ENCODE assay signal across 11 mouse cellular contexts in the genomic region with DNA sequence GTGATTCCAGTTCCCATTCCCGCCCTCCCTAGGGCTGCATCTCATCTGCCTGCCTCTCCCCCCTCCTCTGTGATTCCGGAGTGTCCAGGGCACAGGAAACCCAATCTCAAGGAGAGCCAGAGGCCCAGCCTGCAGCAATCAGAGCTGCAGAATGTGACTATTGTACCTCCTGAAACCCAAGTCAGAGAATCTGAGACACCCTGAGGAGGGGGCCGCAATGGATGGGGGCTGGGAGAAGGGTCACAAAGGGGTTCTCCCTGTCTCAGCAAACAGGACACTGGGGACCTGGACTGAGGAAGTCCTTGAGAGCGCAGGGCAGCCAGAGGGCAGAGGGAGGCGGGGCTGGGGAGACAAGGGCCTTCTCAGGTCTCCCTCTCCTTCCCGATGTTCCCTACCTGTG. TPM values are rescaled to one million over a fixed set of nuclear protein-coding genes. Genes with fewer than 3 reads are reported as not detected.
DNase-seq lines count a peak whose midpoint lies in the region; ATAC-seq and TF ChIP-seq lines count a peak whose summit lies in the region.
"Had no signal": no experiment of that assay in that cellular context is flagged by ENCODE, and none has a peak within 500 bp of the region (broad histone marks: within the 10 kb centered on the region; RNA-seq: fewer than 3 reads in every experiment).

No protein-coding gene starts in this region.

- H3K4me2 ChIP-seq in heart, embryonic 14.5 days (ENCODE audit: low read length) = 0 out of 2 replicates have a peak overlapping the region, but pooled peaks have one; percentile 9
- no peak overlapping the region for H3K4me2 ChIP-seq in neural tube, embryonic 13.5 days
- H3K4me2 ChIP-seq in stomach, postnatal 0 days (replicated peaks; ENCODE audit: low read depth) = no peak overlapping the region

- 48% methylated on average over 6 of the region's 6 CpGs for WGBS in heart, embryonic 14.5 days
- 49% methylated on average over 6 of the region's 6 CpGs for WGBS in neural tube, embryonic 13.5 days
- 53% methylated on average over 6 of the region's 6 CpGs for WGBS in limb, embryonic 10.5 days
- 52% methylated on average over 6 of the region's 6 CpGs for WGBS in stomach, postnatal 0 days

- DNase-seq in heart, postnatal 25 days (ENCODE audit: low spot score) = no peak
- DNase-seq in neural tube, embryonic 10.5 days (ENCODE audit: extremely low spot score, low spot score) = no peak
- no peak for DNase-seq in limb, embryonic 10.5 days (ENCODE audit: low spot score)
- peak; percentile 56 for DNase-seq in stomach, postnatal 0 days (ENCODE audit: low spot score)
- DNase-seq in left cerebral cortex, postnatal 10 days (ENCODE audit: extremely low spot score in 1 of 2, low spot score in 2 of 2) = no peak
- DNase-seq in layer of hippocampus, postnatal 14 days (ENCODE audit: low spot score in 2 of 2) = no peak
- DNase-seq: adrenal gland, postnatal 25 days; thymus, postnatal 25 days had no signal

- TF ChIP-seq EP300 in stomach, postnatal 0 days (optimal IDR thresholded peaks at IDR 0.05) = no peak

- no peak for ATAC-seq in heart, embryonic 14.5 days (ENCODE audit: insufficient number of reproducible peaks, insufficient read depth, low FRiP score, low read depth)
- ATAC-seq in neural tube, embryonic 13.5 days (ENCODE audit: low read depth) = no peak
- ATAC-seq in stomach, postnatal 0 days (ENCODE audit: low FRiP score, low TSS enrichment) = no peak

- peaks cover 58 to 69% of the 10 kb centered on the region in 2 experiments for H3K4me1 ChIP-seq in heart, embryonic 14.5 days (ENCODE audit: control insufficient read depth in 2 of 2, insufficient read depth in 2 of 2, low read length in 2 of 2)
- peaks cover 97% of the 10 kb centered on the region for H3K4me1 ChIP-seq in neural tube, embryonic 13.5 days (replicated peaks)
- H3K4me1 ChIP-seq in limb, embryonic 10.5 days = peaks cover 65% of the 10 kb centered on the region
- H3K4me1 ChIP-seq in stomach, postnatal 0 days (replicated peaks; ENCODE audit: control insufficient read depth, insufficient read depth) = peaks cover 30% of the 10 kb centered on the region

- no peak overlapping the region for H3K4me3 ChIP-seq in heart, embryonic 14.5 days (ENCODE audit: control insufficient read depth in 1 of 2, insufficient read depth in 1 of 2, low read depth in 1 of 2, low read length in 2 of 2)
- no peak overlapping the region for H3K4me3 ChIP-seq in neural tube, embryonic 13.5 days
- no peak overlapping the region for H3K4me3 ChIP-seq in limb, embryonic 10.5 days
- no peak overlapping the region for H3K4me3 ChIP-seq in stomach, postnatal 0 days (ENCODE audit: low read depth, low read length)

- H3K27ac ChIP-seq in heart, embryonic 14.5 days (replicated peaks in 1 of 2; ENCODE audit: control insufficient read depth in 1 of 2, insufficient read depth in 1 of 2, low read depth in 2 of 2, low read length in 2 of 2) = peak overlapping the region; percentile 26 to 82
- peak overlapping the region; percentile 90 for H3K27ac ChIP-seq in neural tube, embryonic 13.5 days (replicated peaks)
- peak overlapping the region; percentile 46; the same call in 1 of the 2 replicates for H3K27ac ChIP-seq in limb, embryonic 10.5 days
- H3K27ac ChIP-seq in stomach, postnatal 0 days (replicated peaks) = peak overlapping the region; percentile 88

- peak overlapping the region; percentile 31; the same call in 1 of the 2 replicates for H3K9ac ChIP-seq in heart, embryonic 14.5 days (ENCODE audit: low read length)
- H3K9ac ChIP-seq in neural tube, embryonic 13.5 days = 0 out of 2 replicates have a peak overlapping the region, but pooled peaks have one; percentile 31
- H3K9ac ChIP-seq in stomach, postnatal 0 days (ENCODE audit: low read length) = peak overlapping the region; percentile 27; the same call in 1 of the 2 replicates

- no peaks in the 10 kb centered on the region for H3K9me3 ChIP-seq in heart, embryonic 14.5 days (ENCODE audit: control insufficient read depth, low read length)
- no peaks in the 10 kb centered on the region for H3K9me3 ChIP-seq in neural tube, embryonic 13.5 days
- no peaks in the 10 kb centered on the region for H3K9me3 ChIP-seq in limb, embryonic 10.5 days (replicated peaks)
- H3K9me3 ChIP-seq in stomach, postnatal 0 days (ENCODE audit: control insufficient read depth, low read length) = no peaks in the 10 kb centered on the region

- no peak for TF ChIP-seq CTCF in stomach, postnatal 0 days (IDR thresholded peaks at IDR 0.05; ENCODE audit: low read depth)

- intact Hi-C loops in heart, postnatal 25 days (cut with DNase I) = no loop called here
- intact Hi-C loops in left cerebral cortex, postnatal 10 days (cut with DNase I) = no loop called here

- H3K27me3 ChIP-seq in heart, embryonic 14.5 days (ENCODE audit: control insufficient read depth, insufficient read depth, low read length) = no peaks in the 10 kb centered on the region
- H3K27me3 ChIP-seq in neural tube, embryonic 13.5 days = peaks cover 50% of the 10 kb centered on the region
- H3K27me3 ChIP-seq in limb, embryonic 10.5 days (ENCODE audit: low read depth, poor library complexity, severe bottlenecking) = peaks cover 97% of the 10 kb centered on the region
- no peaks in the 10 kb centered on the region for H3K27me3 ChIP-seq in stomach, postnatal 0 days (ENCODE audit: control insufficient read depth, insufficient read depth, low read length)

- H3K36me3 ChIP-seq in heart, embryonic 14.5 days (ENCODE audit: control insufficient read depth, insufficient read depth, low read length) = no peaks in the 10 kb centered on the region
- no peaks in the 10 kb centered on the region for H3K36me3 ChIP-seq in neural tube, embryonic 13.5 days
- H3K36me3 ChIP-seq in limb, embryonic 10.5 days = no peaks in the 10 kb centered on the region
- no peaks in the 10 kb centered on the region; the same call in 1 of the 2 replicates for H3K36me3 ChIP-seq in stomach, postnatal 0 days (ENCODE audit: control insufficient read depth, insufficient read depth, low read length)

RNA-seq across cellular contexts. Expression of a gene that starts 10.2 kb away (rescaled TPM):
- 5.2 and 5.9 TPM in 2 replicates for polyA plus RNA-seq in heart, embryonic 14.5 days (2014; fragmentation: Nextera tagmentation; extraction: Ambion mirVana)
- under 1 TPM in 1 of 2 experiments, not detected in 1; 0.39 TPM for total RNA-seq in heart, postnatal 25 days (2021)
- polyA plus RNA-seq in neural tube, embryonic 13.5 days (2015; fragmentation: Nextera tagmentation; extraction: Ambion mirVana) = 1.4 and 2.2 TPM in 2 replicates
- polyA plus RNA-seq in limb, embryonic 10.5 days (2016; fragmentation: Nextera tagmentation; extraction: Ambion mirVana) = 3.7 and 8.1 TPM in 2 replicates
- 1.7 and 2.0 TPM in 2 replicates for polyA plus RNA-seq in stomach, postnatal 0 days (2015; fragmentation: Nextera tagmentation; extraction: Ambion mirVana)
- total RNA-seq in left cerebral cortex, postnatal 10 days (2021) = under 1 TPM in 1 of 2 experiments, not detected in 1; 0.51 TPM
- not detected for total RNA-seq in layer of hippocampus, postnatal 14 days (2021)
- total RNA-seq: adrenal gland, postnatal 25 days; liver, adult 2 months had no signal
- polyA plus RNA-seq: liver, adult 2 months had no signal

RNA-seq across cellular contexts. Expression of a gene that starts 31.7 kb away (rescaled TPM):
- 12.1 and 13.7 TPM in 2 replicates for polyA plus RNA-seq in heart, embryonic 14.5 days (2014; fragmentation: Nextera tagmentation; extraction: Ambion mirVana)
- 1 to 10 TPM; 4.2 to 4.5 TPM for total RNA-seq in heart, postnatal 25 days (2021)
- polyA plus RNA-seq in neural tube, embryonic 13.5 days (2015; fragmentation: Nextera tagmentation; extraction: Ambion mirVana) = 2.8 and 3.6 TPM in 2 replicates
- polyA plus RNA-seq in limb, embryonic 10.5 days (2016; fragmentation: Nextera tagmentation; extraction: Ambion mirVana) = 4.6 and 4.7 TPM in 2 replicates
- 4.0 and 4.3 TPM in 2 replicates for polyA plus RNA-seq in stomach, postnatal 0 days (2015; fragmentation: Nextera tagmentation; extraction: Ambion mirVana)
- total RNA-seq in left cerebral cortex, postnatal 10 days (2021) = 1 to 10 TPM; 4.3 to 4.5 TPM
- 1 to 10 TPM; 3.4 to 4.2 TPM for total RNA-seq in layer of hippocampus, postnatal 14 days (2021)

RNA-seq across cellular contexts. Expression of a gene that starts 45.3 kb away (rescaled TPM):
- 15.1 and 17.4 TPM in 2 replicates for polyA plus RNA-seq in heart, embryonic 14.5 days (2014; fragmentation: Nextera tagmentation; extraction: Ambion mirVana)
- total RNA-seq in heart, postnatal 25 days (2021) = 10 to 100 TPM; 32.0 to 32.6 TPM
- 14.1 and 15.1 TPM in 2 replicates for polyA plus RNA-seq in neural tube, embryonic 13.5 days (2015; fragmentation: Nextera tagmentation; extraction: Ambion mirVana)
- 31.7 and 32.0 TPM in 2 replicates for polyA plus RNA-seq in limb, embryonic 10.5 days (2016; fragmentation: Nextera tagmentation; extraction: Ambion mirVana)
- polyA plus RNA-seq in stomach, postnatal 0 days (2015; fragmentation: Nextera tagmentation; extraction: Ambion mirVana) = 6.8 and 8.3 TPM in 2 replicates
- total RNA-seq in left cerebral cortex, postnatal 10 days (2021) = 10 to 100 TPM; 77.0 to 77.9 TPM
- 10 to 100 TPM; 84.0 to 85.6 TPM for total RNA-seq in layer of hippocampus, postnatal 14 days (2021)

RNA-seq across cellular contexts. Expression of a gene that starts 46.9 kb away (rescaled TPM):
- polyA plus RNA-seq in heart, embryonic 14.5 days (2014; fragmentation: Nextera tagmentation; extraction: Ambion mirVana) = 46.1 and 50.0 TPM in 2 replicates
- total RNA-seq in heart, postnatal 25 days (2021) = 10 to 100 TPM; 32.6 to 37.6 TPM
- 53.6 and 55.5 TPM in 2 replicates for polyA plus RNA-seq in neural tube, embryonic 13.5 days (2015; fragmentation: Nextera tagmentation; extraction: Ambion mirVana)
- polyA plus RNA-seq in limb, embryonic 10.5 days (2016; fragmentation: Nextera tagmentation; extraction: Ambion mirVana) = 71.7 and 79.3 TPM in 2 replicates
- polyA plus RNA-seq in stomach, postnatal 0 days (2015; fragmentation: Nextera tagmentation; extraction: Ambion mirVana) = 45.1 and 49.9 TPM in 2 replicates
- 100 to 1,000 TPM; 103 to 106 TPM for total RNA-seq in left cerebral cortex, postnatal 10 days (2021)
- 10 to 100 TPM; 82.9 to 97.3 TPM for total RNA-seq in layer of hippocampus, postnatal 14 days (2021)
